Mouse (Mus musculus) megakaryocyte-erythroid progenitor cell, adult 5 weeks (primary cell): ENCODE results near the gene Vti1a. TPM values are rescaled to one million over a fixed set of nuclear protein-coding genes. Genes with fewer than 3 reads are reported as not detected.

ENCODE experiments used
- polyA plus RNA-seq: library from polyadenylated mRNA; stranded (reverse); fragments of >175 nt; gene quantifications from 2 replicates; pipeline ENCODE4 v1.2.3, GENCODE M21; 2012

The Vti1a gene
- 7.2 and 10.1 TPM in 2 replicates for polyA plus RNA-seq

GRCm38 (mm10) chr19:55316109-55316714 is at the start of gene Vti1a:
Vti1a (plus strand) TSS chr19:55316295.

GRCm38 (mm10) chr19:55315452-55316108 is 515 bp upstream of the Vti1a start, which contains the start of gene Zdhhc6:
Zdhhc6 (minus strand) TSS chr19:55316032.

Other genes with a start within 250 kb of the Vti1a start
- gene Gpam, start 189.1 kb upstream of the Vti1a start, polyA plus RNA-seq = 3.6 and 3.7 TPM in 2 replicates
- not detected in 2 replicates for gene Tectb, start 135.6 kb upstream of the Vti1a start, polyA plus RNA-seq
- gene Gucy2g, start 75.1 kb upstream of the Vti1a start, polyA plus RNA-seq = 0.04 TPM in 1 of 2 replicates, not detected in the other
- 23.9 and 25.1 TPM in 2 replicates for gene Acsl5, start 64.4 kb upstream of the Vti1a start, polyA plus RNA-seq
- gene Zdhhc6, start 263 bp upstream of the Vti1a start, polyA plus RNA-seq = 32.8 and 45.7 TPM in 2 replicates